Mouse (Mus musculus): ENCODE results near the gene Farsa. TPM values are rescaled to one million over a fixed set of nuclear protein-coding genes. Genes with fewer than 3 reads are reported as not detected.
A peak's percentile ranks its signal among the peaks of the same experiment; 100 is the strongest.
"Not testable (repeated sequence)": the region's sequence is repeated elsewhere in the genome, so short reads cannot be mapped to it uniquely, and the experiment has no call there.

Gene Farsa
- polyA plus RNA-seq, 1 experiment from 2014 or later, result 105 TPM

DNA sequence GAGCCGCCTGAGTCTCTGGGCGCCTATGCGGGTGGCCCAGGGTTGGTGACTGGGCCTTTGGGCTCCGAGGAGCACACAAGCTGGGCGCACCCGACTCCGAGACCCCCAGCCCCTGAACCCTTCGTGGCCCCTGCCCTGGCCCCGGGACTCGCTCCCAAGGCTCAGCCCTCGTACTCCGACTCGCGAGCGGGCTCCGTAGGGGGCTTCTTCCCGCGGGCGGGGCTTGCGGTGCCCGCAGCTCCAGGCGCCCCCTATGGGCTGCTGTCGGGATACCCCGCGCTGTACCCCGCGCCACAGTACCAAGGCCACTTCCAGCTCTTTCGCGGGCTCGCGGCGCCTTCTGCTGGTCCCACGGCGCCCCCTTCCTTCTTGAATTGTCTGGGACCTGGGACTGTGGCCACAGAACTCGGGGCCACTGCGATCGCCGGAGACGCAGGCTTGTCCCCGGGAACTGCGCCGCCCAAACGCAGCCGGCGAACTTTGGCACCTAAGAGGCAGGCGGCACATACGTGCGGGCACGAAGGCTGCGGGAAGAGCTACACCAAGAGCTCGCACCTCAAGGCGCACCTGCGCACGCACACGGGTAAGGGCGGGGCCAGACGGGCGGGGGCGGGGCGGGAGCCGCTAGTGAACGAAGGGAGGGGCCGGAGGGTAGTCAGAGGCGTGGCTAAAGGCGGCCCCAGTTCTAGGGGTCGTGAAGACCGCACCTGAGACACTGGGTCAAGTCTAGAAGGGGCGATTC is 46.3 kb downstream of the Farsa start:
- WGBS, result under 1% methylated on average over 68 of the region's 68 CpGs
- H3K9ac ChIP-seq (ENCODE audit: low read depth, low read length), result peak overlapping the region; percentile 73
- H3K4me3 ChIP-seq (ENCODE audit: low read length), result peak overlapping the region; percentile 61
- H3K4me2 ChIP-seq (replicated peaks; ENCODE audit: low read depth, low read length), result peak overlapping the region; percentile 97
- H3K27ac ChIP-seq (ENCODE audit: low read depth, low read length), result no peak overlapping the region
- H3K27me3 ChIP-seq (ENCODE audit: control insufficient read depth, insufficient read depth, low read length), result peaks cover 4% of the 10 kb centered on the region; the same call in 1 of the 2 replicates
- peak; percentile 86 for ATAC-seq (ENCODE audit: low FRiP score, low TSS enrichment)
- H3K36me3 ChIP-seq (ENCODE audit: control insufficient read depth, insufficient read depth, low read length), result no peaks in the 10 kb centered on the region
- no peaks in the 10 kb centered on the region for H3K9me3 ChIP-seq (ENCODE audit: control insufficient read depth, low read length)
- no peaks in the 10 kb centered on the region for H3K4me1 ChIP-seq (ENCODE audit: control insufficient read depth, insufficient read depth, low read length)

DNA sequence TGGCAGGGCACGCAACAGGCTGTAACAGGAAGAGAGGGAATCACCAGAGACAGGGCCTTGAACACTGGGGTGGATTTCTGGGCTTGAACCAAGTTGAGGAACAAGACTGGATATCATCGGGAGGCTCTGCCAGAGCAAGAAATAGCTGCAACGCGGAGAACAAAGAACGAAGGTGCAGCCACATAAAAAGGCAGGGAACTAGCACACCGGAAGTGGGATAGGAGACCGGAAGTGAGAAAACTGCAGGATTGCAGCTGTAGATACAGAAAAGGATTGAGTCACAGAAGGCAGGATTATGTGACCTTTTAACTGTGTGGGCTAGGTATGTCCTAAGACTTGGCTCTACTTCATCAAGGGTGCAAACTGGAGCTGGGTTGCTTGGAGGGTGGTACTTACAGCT is 47.6 kb downstream of the Farsa start:
- Histone ChIP-seq H3K36me3 (ENCODE audit: control insufficient read depth, insufficient read depth, low read length) (no peaks in the 10 kb centered on the region), H3K9ac (ENCODE audit: low read depth, low read length) (no peak overlapping the region), H3K4me1 (ENCODE audit: control insufficient read depth, insufficient read depth, low read length) (peaks cover 5% of the 10 kb centered on the region; the same call in 1 of the 2 replicates), H3K9me3 (ENCODE audit: control insufficient read depth, low read length) (no peaks in the 10 kb centered on the region), H3K4me2 (replicated peaks; ENCODE audit: low read depth, low read length) (no peak overlapping the region), H3K27ac (ENCODE audit: low read depth, low read length) (no peak overlapping the region), H3K4me3 (ENCODE audit: low read length) (no peak overlapping the region), H3K27me3 (ENCODE audit: control insufficient read depth, insufficient read depth, low read length) (peaks cover 6% of the 10 kb centered on the region)
- 88% methylated on average over 7 of the region's 7 CpGs for WGBS
- ATAC-seq (ENCODE audit: low FRiP score, low TSS enrichment), result no peak

GRCm38 (mm10) chr8:84907037-84907436 is 50.2 kb downstream of the Farsa start:
- Histone ChIP-seq H3K27ac (ENCODE audit: low read depth, low read length) (no peak overlapping the region), H3K9me3 (ENCODE audit: control insufficient read depth, low read length) (no peaks in the 10 kb centered on the region), H3K27me3 (ENCODE audit: control insufficient read depth, insufficient read depth, low read length) (peaks cover 19% of the 10 kb centered on the region), H3K4me3 (ENCODE audit: low read length) (no peak overlapping the region), H3K4me1 (ENCODE audit: control insufficient read depth, insufficient read depth, low read length) (peaks cover 7% of the 10 kb centered on the region; the same call in 1 of the 2 replicates), H3K4me2 (replicated peaks; ENCODE audit: low read depth, low read length) (no peak overlapping the region), H3K36me3 (ENCODE audit: control insufficient read depth, insufficient read depth, low read length) (no peaks in the 10 kb centered on the region), H3K9ac (ENCODE audit: low read depth, low read length) (no peak overlapping the region)
- 86% methylated on average over 9 of the region's 9 CpGs for WGBS
- no peak for ATAC-seq (ENCODE audit: low FRiP score, low TSS enrichment)

DNA sequence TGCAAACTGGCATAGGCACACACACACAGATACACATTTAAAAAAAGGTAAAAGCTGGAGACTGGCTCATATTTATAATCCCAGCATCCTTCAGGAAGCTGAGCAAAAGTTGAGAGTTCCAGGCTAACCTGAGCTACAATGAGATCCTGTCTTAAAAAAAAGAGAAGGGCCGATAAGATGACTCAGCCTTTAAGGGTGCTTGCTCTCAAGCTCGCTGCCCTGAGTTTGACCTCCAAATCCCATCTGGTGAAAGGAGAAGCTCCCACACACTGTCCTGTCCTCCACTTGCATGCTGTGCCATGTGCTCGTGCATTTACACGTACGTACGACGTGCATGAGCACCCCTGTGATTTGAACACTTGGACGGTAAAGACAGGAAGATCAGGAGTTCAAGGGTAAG is 50.7 kb downstream of the Farsa start:
- no peaks in the 10 kb centered on the region for H3K36me3 ChIP-seq (ENCODE audit: control insufficient read depth, insufficient read depth, low read length)
- ATAC-seq (ENCODE audit: low FRiP score, low TSS enrichment), result no peak
- no peaks in the 10 kb centered on the region for H3K9me3 ChIP-seq (ENCODE audit: control insufficient read depth, low read length)
- H3K27me3 ChIP-seq (ENCODE audit: control insufficient read depth, insufficient read depth, low read length), result peaks cover 24% of the 10 kb centered on the region
- 61% methylated on average over 8 of the region's 8 CpGs for WGBS
- no peak overlapping the region for H3K4me2 ChIP-seq (replicated peaks; ENCODE audit: low read depth, low read length)
- H3K4me1 ChIP-seq (ENCODE audit: control insufficient read depth, insufficient read depth, low read length), result peaks cover 7% of the 10 kb centered on the region; the same call in 1 of the 2 replicates
- no peak overlapping the region for H3K9ac ChIP-seq (ENCODE audit: low read depth, low read length)
- no peak overlapping the region for H3K4me3 ChIP-seq (ENCODE audit: low read length)
- H3K27ac ChIP-seq (ENCODE audit: low read depth, low read length), result no peak overlapping the region

DNA sequence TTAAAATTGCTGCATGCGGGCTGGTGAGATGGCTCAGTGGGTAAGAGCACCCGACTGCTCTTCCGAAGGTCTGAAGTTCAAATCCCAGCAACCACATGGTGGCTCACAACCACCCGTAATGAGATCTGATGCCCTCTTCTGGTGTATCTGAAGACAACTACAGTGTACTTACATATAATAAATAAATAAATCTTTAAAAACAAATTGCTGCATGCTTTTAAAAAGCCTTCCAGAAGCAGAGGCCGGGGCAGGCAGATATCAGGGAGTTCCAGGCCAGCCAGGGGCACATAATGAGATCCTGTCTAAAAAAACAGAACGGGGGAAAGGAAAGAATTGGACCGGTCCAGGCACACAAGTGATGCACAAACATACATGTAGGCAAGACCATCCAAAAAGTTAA is 51.2 kb downstream of the Farsa start:
- Histone ChIP-seq H3K9ac (ENCODE audit: low read depth, low read length) (0 out of 2 replicates have a peak overlapping the region, but pooled peaks have one; percentile 28), H3K4me2 (replicated peaks; ENCODE audit: low read depth, low read length) (peak overlapping the region; percentile 82), H3K4me3 (ENCODE audit: low read length) (peak overlapping the region; percentile 58), H3K27me3 (ENCODE audit: control insufficient read depth, insufficient read depth, low read length) (peaks cover 29% of the 10 kb centered on the region), H3K4me1 (ENCODE audit: control insufficient read depth, insufficient read depth, low read length) (peaks cover 10% of the 10 kb centered on the region)
- H3K36me3 ChIP-seq (ENCODE audit: control insufficient read depth, insufficient read depth, low read length); ATAC-seq (ENCODE audit: low FRiP score, low TSS enrichment); H3K27ac ChIP-seq (ENCODE audit: low read depth, low read length); H3K9me3 ChIP-seq (ENCODE audit: control insufficient read depth, low read length): not testable (repeated sequence)
- 25% methylated on average over 6 of the region's 7 CpGs for WGBS

GRCm38 (mm10) chr8:84908421-84909161 is 51.8 kb downstream of the Farsa start, which contains the start of gene Dnase2a:
Gene Dnase2a (plus strand): TSS chr8:84908560.
- peaks cover 12% of the 10 kb centered on the region for H3K4me1 ChIP-seq (ENCODE audit: control insufficient read depth, insufficient read depth, low read length)
- peak; percentile 90 for ATAC-seq (ENCODE audit: low FRiP score, low TSS enrichment)
- peaks cover 32% of the 10 kb centered on the region for H3K27me3 ChIP-seq (ENCODE audit: control insufficient read depth, insufficient read depth, low read length)
- H3K36me3 ChIP-seq (ENCODE audit: control insufficient read depth, insufficient read depth, low read length), result no peaks in the 10 kb centered on the region
- H3K9me3 ChIP-seq (ENCODE audit: control insufficient read depth, low read length), result no peaks in the 10 kb centered on the region
- peak within 1 kb of the TSS; percentile 82 for H3K4me2 ChIP-seq (replicated peaks; ENCODE audit: low read depth, low read length)
- H3K4me3 ChIP-seq (ENCODE audit: low read length), result peak within 1 kb of the TSS; percentile 58
- peak within 1 kb of the TSS; percentile 65 for H3K9ac ChIP-seq (ENCODE audit: low read depth, low read length)
- 1% methylated on average over 45 of the region's 45 CpGs for WGBS
- H3K27ac ChIP-seq (ENCODE audit: low read depth, low read length), result no peak within 1 kb of the TSS

DNA sequence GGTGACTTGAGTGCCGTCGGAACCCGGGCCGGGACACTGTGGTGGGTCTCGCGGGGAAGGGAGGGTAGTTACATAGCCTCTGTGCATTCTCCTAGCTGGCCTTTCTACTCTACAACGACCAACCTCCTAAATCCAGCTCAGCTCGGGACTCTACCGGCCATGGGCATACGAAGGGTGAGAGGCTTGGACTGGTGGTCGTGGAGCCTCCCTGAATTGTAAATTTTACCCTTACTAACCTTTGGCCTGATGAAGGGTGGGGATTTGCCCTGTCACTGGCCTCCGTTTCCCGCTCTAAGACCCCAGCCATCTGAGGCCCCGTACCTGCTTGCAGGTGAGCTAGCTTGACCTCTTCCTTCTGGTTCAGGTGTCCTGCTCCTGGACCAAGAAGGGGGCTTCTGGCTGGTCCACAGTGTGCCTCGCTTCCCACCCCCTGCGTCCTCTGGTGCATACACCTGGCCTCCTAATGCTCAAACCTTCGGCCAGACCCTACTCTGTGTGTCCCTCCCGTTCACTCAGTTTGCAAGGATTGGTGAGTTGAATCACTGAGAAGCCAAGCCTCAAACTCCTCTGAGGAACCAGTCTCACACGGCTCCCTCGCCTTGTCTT is 52.5 kb downstream of the Farsa start:
- peaks cover 3% of the 10 kb centered on the region; the same call in 1 of the 2 replicates for H3K9me3 ChIP-seq (ENCODE audit: control insufficient read depth, low read length)
- WGBS, result 47% methylated on average over 20 of the region's 20 CpGs
- peaks cover 36% of the 10 kb centered on the region for H3K27me3 ChIP-seq (ENCODE audit: control insufficient read depth, insufficient read depth, low read length)
- H3K4me1 ChIP-seq (ENCODE audit: control insufficient read depth, insufficient read depth, low read length), result peaks cover 12% of the 10 kb centered on the region
- peak overlapping the region; percentile 82 for H3K4me2 ChIP-seq (replicated peaks; ENCODE audit: low read depth, low read length)
- H3K27ac ChIP-seq (ENCODE audit: low read depth, low read length), result no peak overlapping the region
- H3K36me3 ChIP-seq (ENCODE audit: control insufficient read depth, insufficient read depth, low read length), result no peaks in the 10 kb centered on the region
- no peak for ATAC-seq (ENCODE audit: low FRiP score, low TSS enrichment)
- peak overlapping the region; percentile 58 for H3K4me3 ChIP-seq (ENCODE audit: low read length)
- H3K9ac ChIP-seq (ENCODE audit: low read depth, low read length), result peak overlapping the region; percentile 65

DNA sequence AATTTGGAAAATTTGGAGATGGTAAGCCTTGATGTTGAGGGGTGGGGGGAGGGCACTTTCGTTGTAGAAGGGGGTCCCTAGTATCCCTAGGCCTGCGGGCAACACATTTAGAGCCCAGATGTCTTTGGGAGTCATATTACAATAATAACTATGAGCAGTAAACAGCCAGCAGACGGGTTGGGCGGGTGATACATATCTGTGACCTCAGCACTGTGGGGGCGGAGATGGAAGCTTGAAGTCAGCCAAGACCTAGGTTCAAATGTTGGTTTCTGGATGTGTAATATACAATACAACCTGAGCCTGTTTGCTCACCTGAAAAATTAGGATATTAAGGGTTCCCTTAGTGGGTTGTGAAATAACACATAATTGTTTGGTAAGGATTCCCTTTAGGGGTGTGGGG is 53.2 kb downstream of the Farsa start:
- 55% methylated on average over 5 of the region's 5 CpGs for WGBS
- no peak for ATAC-seq (ENCODE audit: low FRiP score, low TSS enrichment)
- Histone ChIP-seq H3K27ac (ENCODE audit: low read depth, low read length) (no peak overlapping the region), H3K4me3 (ENCODE audit: low read length) (no peak overlapping the region), H3K27me3 (ENCODE audit: control insufficient read depth, insufficient read depth, low read length) (peaks cover 36% of the 10 kb centered on the region), H3K4me1 (ENCODE audit: control insufficient read depth, insufficient read depth, low read length) (peaks cover 12% of the 10 kb centered on the region), H3K9ac (ENCODE audit: low read depth, low read length) (no peak overlapping the region), H3K36me3 (ENCODE audit: control insufficient read depth, insufficient read depth, low read length) (no peaks in the 10 kb centered on the region), H3K4me2 (replicated peaks; ENCODE audit: low read depth, low read length) (no peak overlapping the region), H3K9me3 (ENCODE audit: control insufficient read depth, low read length) (peaks cover 3% of the 10 kb centered on the region; the same call in 1 of the 2 replicates)
